Mouse (Mus musculus): ENCODE data around the gene Gm10799. TPM values are rescaled to one million over a fixed set of nuclear protein-coding genes. Genes with fewer than 3 reads are reported as not detected.

The Gm10799 gene
- not detected in 2 replicates for polyA plus RNA-seq (2015; fragmentation: Nextera tagmentation; extraction: Ambion mirVana)

GRCm38 (mm10) chr2:104068450-104068849 is at the start of gene Gm10799:
TSS of gene Gm10799 (minus strand) at chr2:104068550.

GRCm38 (mm10) chr2:104095741-104096213 is 27.4 kb upstream of the Gm10799 start, which contains the start of gene Cd59a:
TSS of gene Cd59a (plus strand) at chr2:104095801.

GRCm38 (mm10) chr2:104069704-104070185 is 1.4 kb upstream of the Gm10799 start, which contains the start of gene Cd59b:
TSS of gene Cd59b (plus strand) at chr2:104069849.

GRCm38 (mm10) chr2:104065526-104065925 is 2.8 kb downstream of the Gm10799 start, which contains the start of gene Gm10912:
TSS of gene Gm10912 (plus strand) at chr2:104065826.

GRCm38 (mm10) chr2:104028139-104028723 is 40.1 kb downstream of the Gm10799 start, which contains the start of gene 4931422A03Rik:
TSS of gene 4931422A03Rik (minus strand) at chr2:104028361.

GRCm38 (mm10) chr2:104027458-104028138 is 40.8 kb downstream of the Gm10799 start, which contains the start of gene Fbxo3:
TSS of gene Fbxo3 (plus strand) at chr2:104027721.

Other genes starting within 250 kb of the Gm10799 start
- gene Lmo2, start 110.6 kb downstream of the Gm10799 start, polyA plus RNA-seq (2015; fragmentation: Nextera tagmentation; extraction: Ambion mirVana) = 22.2 and 24.1 TPM in 2 replicates
- gene Fbxo3, start 40.8 kb downstream of the Gm10799 start, polyA plus RNA-seq (2015; fragmentation: Nextera tagmentation; extraction: Ambion mirVana) = 38.4 and 43.1 TPM in 2 replicates
- gene 4931422A03Rik, start 40.2 kb downstream of the Gm10799 start, polyA plus RNA-seq (2015; fragmentation: Nextera tagmentation; extraction: Ambion mirVana) = 1.0 and 1.1 TPM in 2 replicates
- gene Gm10912, start 2.7 kb downstream of the Gm10799 start, polyA plus RNA-seq (2015; fragmentation: Nextera tagmentation; extraction: Ambion mirVana) = not detected in 2 replicates
- gene Cd59b, start 1.3 kb upstream of the Gm10799 start, polyA plus RNA-seq (2015; fragmentation: Nextera tagmentation; extraction: Ambion mirVana) = 5.7 and 9.6 TPM in 2 replicates
- gene Cd59a, start 27.3 kb upstream of the Gm10799 start, polyA plus RNA-seq (2015; fragmentation: Nextera tagmentation; extraction: Ambion mirVana) = 34.3 and 37.7 TPM in 2 replicates
- gene A930018P22Rik, start 54.2 kb upstream of the Gm10799 start, polyA plus RNA-seq (2015; fragmentation: Nextera tagmentation; extraction: Ambion mirVana) = 1.8 and 2.0 TPM in 2 replicates